Mouse (Mus musculus) myocyte (in vitro differentiated cells): ENCODE measurements around the gene Pimreg.

ENCODE experiments used
- E2F4 ChIP-seq: IDR thresholded peaks from one replicate; pipeline ENCODE4 v1.6.1; 2011; ENCODE audit warnings: mild to moderate bottlenecking, control low read depth, moderate library complexity; ENCODE audit not compliant: insufficient read depth
- MAX ChIP-seq: IDR thresholded peaks from one replicate; pipeline ENCODE4 v1.6.1; 2011; ENCODE audit warnings: low read depth, mild to moderate bottlenecking, control low read depth

DNA sequence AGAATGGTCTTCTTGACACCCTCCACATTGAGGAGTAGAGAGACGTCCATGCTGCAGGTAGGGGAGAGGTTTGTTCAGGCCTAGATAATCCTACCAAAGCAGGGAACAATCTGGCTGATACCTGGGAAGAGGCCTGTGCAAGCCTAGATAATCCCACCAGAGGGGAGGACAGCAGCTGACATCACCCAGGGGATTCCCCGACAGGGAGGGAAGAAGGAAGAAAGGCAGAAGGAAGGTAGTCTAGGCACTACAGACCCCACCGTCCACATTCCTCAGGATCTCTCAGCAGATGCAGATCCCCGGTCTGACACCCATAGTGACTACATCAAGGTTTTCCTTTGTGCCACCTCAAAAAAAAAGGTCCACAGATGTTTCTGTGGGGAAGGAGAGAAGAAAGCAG, 4.4 kb upstream of the Pimreg start, which contains the start of gene Aipl1:
- TF ChIP-seq E2F4 (no peak), MAX (no peak)
